Comparison of ENCODE assay signal across 34 mouse cellular contexts in genomic region chr19:44439302-44439701, GRCm38 (mm10). TPM values are rescaled to one million over a fixed set of nuclear protein-coding genes. Genes with fewer than 3 reads are reported as not detected.
DNase-seq lines count a peak whose midpoint lies in the region; ATAC-seq and TF ChIP-seq lines count a peak whose summit lies in the region.
"Had no signal": no experiment of that assay in that cellular context is flagged by ENCODE, and none has a peak within 500 bp of the region (broad histone marks: within the 10 kb centered on the region; RNA-seq: fewer than 3 reads in every experiment).

No protein-coding gene starts in this region.

- DNase-seq in layer of hippocampus, adult 2 months (ENCODE audit: low spot score in 2 of 2): no peak
- no peak for DNase-seq in layer of hippocampus, postnatal 10 days (ENCODE audit: low spot score in 2 of 2)
- peak; percentile 27 for DNase-seq in ES-CJ7 (ENCODE audit: low read depth, low spot score)
- DNase-seq in Patski (ENCODE audit: low read depth, low spot score): no peak
- no peak for DNase-seq in stomach, postnatal 0 days (ENCODE audit: low spot score)
- no peak for DNase-seq in spleen, adult 18-20 months
- DNase-seq: adrenal gland, postnatal 25 days; B cell, adult 2 months; cerebellum, adult 11-12 months; cerebellum, adult 9-11 months; gastrocnemius, postnatal 25 days; heart, adult 11 months; heart, postnatal 4 days; kidney, adult 11 months; kidney, postnatal 36 days; layer of hippocampus, postnatal 36 days; liver; retina, postnatal 1 day; right cerebral cortex, postnatal 25 days had no signal

- ATAC-seq in Patski: no peak
- ATAC-seq in stomach, postnatal 0 days (ENCODE audit: low FRiP score, low TSS enrichment): no peak
- ATAC-seq: forebrain, embryonic 16.5 days had no signal

- H3K27ac ChIP-seq in layer of hippocampus, adult 2 months: no peak overlapping the region
- H3K27ac ChIP-seq in stomach, postnatal 0 days (replicated peaks): no peak overlapping the region
- H3K27ac ChIP-seq: hindbrain, embryonic 13.5 days; liver, embryonic 15.5 days; lung, embryonic 15.5 days; midbrain, embryonic 10.5 days; neural tube, embryonic 15.5 days had no signal

- peak; percentile 37 for TF ChIP-seq CTCF in layer of hippocampus, adult 2 months (conservative IDR thresholded peaks at IDR 0.05)
- TF ChIP-seq CTCF in Patski (IDR thresholded peaks at IDR 0.05): peak; percentile 8
- TF ChIP-seq CTCF in stomach, postnatal 0 days (IDR thresholded peaks at IDR 0.05; ENCODE audit: low read depth): peak; percentile 29; the same call in 1 of the 2 replicates

- H3K4me2 ChIP-seq in stomach, postnatal 0 days (replicated peaks; ENCODE audit: low read depth): no peak overlapping the region
- H3K4me2 ChIP-seq: heart, embryonic 11.5 days; hindbrain, embryonic 13.5 days; liver, embryonic 15.5 days; lung, embryonic 15.5 days; neural tube, embryonic 15.5 days had no signal

- CTCF ChIA-PET in Patski (lab: Charles Lee): interaction anchor here (0.7 kb wide), 1 partner anchor 21 kb away, joined by 3 read pairs; no protein-coding TSS in a partner anchor

- no peak overlapping the region for H3K4me3 ChIP-seq in layer of hippocampus, adult 2 months
- H3K4me3 ChIP-seq in stomach, postnatal 0 days (ENCODE audit: low read depth, low read length): no peak overlapping the region
- H3K4me3 ChIP-seq: erythroblast, embryonic 14.5 days; hindbrain, embryonic 13.5 days; liver, embryonic 15.5 days; lung, embryonic 15.5 days; midbrain, embryonic 10.5 days; neural tube, embryonic 15.5 days had no signal

- POLR2A ChIA-PET in Patski (lab: Charles Lee): no interaction called here

- in situ Hi-C loops in Patski (cut with MboI; ENCODE audit: low pct_unique_long_range_greater_than_20kb): no loop called here

- H3K4me1 ChIP-seq in stomach, postnatal 0 days (replicated peaks; ENCODE audit: control insufficient read depth, insufficient read depth): no peaks in the 10 kb centered on the region
- H3K4me1 ChIP-seq: hindbrain, embryonic 13.5 days; liver, embryonic 15.5 days; lung, embryonic 15.5 days; midbrain, embryonic 10.5 days; neural tube, embryonic 15.5 days had no signal

- H3K9me3 ChIP-seq in stomach, postnatal 0 days (ENCODE audit: control insufficient read depth, low read length): no peaks in the 10 kb centered on the region
- H3K9me3 ChIP-seq: G1E; hindbrain, embryonic 13.5 days; liver, embryonic 15.5 days; lung, embryonic 15.5 days; midbrain, embryonic 10.5 days; neural tube, embryonic 15.5 days had no signal

- TF ChIP-seq EP300 in stomach, postnatal 0 days (optimal IDR thresholded peaks at IDR 0.05): no peak

- H3K9ac ChIP-seq in stomach, postnatal 0 days (ENCODE audit: low read length): no peak overlapping the region
- H3K9ac ChIP-seq: hindbrain, embryonic 13.5 days; liver, embryonic 15.5 days; lung, embryonic 15.5 days; neural tube, embryonic 15.5 days had no signal

- H3K27me3 ChIP-seq in Patski: peaks cover 15% of the 10 kb centered on the region
- H3K27me3 ChIP-seq in stomach, postnatal 0 days (ENCODE audit: control insufficient read depth, insufficient read depth, low read length): no peaks in the 10 kb centered on the region
- H3K27me3 ChIP-seq: hindbrain, embryonic 13.5 days; lung, embryonic 15.5 days; neural tube, embryonic 15.5 days had no signal

- 18% methylated on average over 4 of the region's 4 CpGs for WGBS in stomach, postnatal 0 days

- H3K36me3 ChIP-seq in stomach, postnatal 0 days (ENCODE audit: control insufficient read depth, insufficient read depth, low read length): no peaks in the 10 kb centered on the region
- H3K36me3 ChIP-seq: G1E; hindbrain, embryonic 13.5 days; liver, embryonic 15.5 days; lung, embryonic 15.5 days; midbrain, embryonic 10.5 days; neural tube, embryonic 15.5 days had no signal

RNA-seq across cellular contexts. Expression of gene Scd1, which starts 31.6 kb away (rescaled TPM):
- 100 to 1,000 TPM; 139 TPM for total RNA-seq in layer of hippocampus, adult 2 months (2021)
- 100 to 1,000 TPM; 106 to 146 TPM for total RNA-seq in layer of hippocampus, postnatal 10 days (2021)
- polyA plus RNA-seq in Patski (2021): 2.4 TPM
- polyA plus RNA-seq in stomach, postnatal 0 days (2015; fragmentation: Nextera tagmentation; extraction: Ambion mirVana): 1.3 and 1.7 TPM in 2 replicates

RNA-seq across cellular contexts. Expression of gene Wnt8b, which starts 54.0 kb away (rescaled TPM):
- total RNA-seq in layer of hippocampus, adult 2 months (2021): under 1 TPM in 1 of 2 experiments, not detected in 1; 0.17 TPM
- total RNA-seq in layer of hippocampus, postnatal 10 days (2021): under 1 TPM; 0.30 to 0.31 TPM
- 0.15 TPM for polyA plus RNA-seq in Patski (2021)
- polyA plus RNA-seq in stomach, postnatal 0 days (2015; fragmentation: Nextera tagmentation; extraction: Ambion mirVana): not detected in 2 replicates
- total RNA-seq: common myeloid progenitor, adult 5-6 weeks; gastrocnemius, postnatal 25 days; heart, postnatal 4 days; layer of hippocampus, adult 8-10 months; layer of hippocampus, postnatal 36 days; left cerebral cortex, postnatal 14 days; megakaryocyte progenitor cell, adult 5-6 weeks; monocyte, adult 5-6 weeks had no signal
- polyA plus RNA-seq: erythroblast, embryonic 14.5 days; G1E; heart, embryonic 11.5 days; limb, embryonic 11.5 days; liver, embryonic 15.5 days; lung, embryonic 15.5 days had no signal
